Mouse (Mus musculus): ENCODE measurements around the gene Rasip1. TPM values are rescaled to one million over a fixed set of nuclear protein-coding genes. Genes with fewer than 3 reads are reported as not detected.

Rasip1 gene
- polyA plus RNA-seq, 1 experiment from 2014 or later, result 19.6 TPM

- Histone ChIP-seq H3K36me3 (no peaks in the 10 kb centered on the region), H3K9ac (no peak overlapping the region), H3K9me3 (replicated peaks) (no peaks in the 10 kb centered on the region), H3K27ac (no peak overlapping the region), H3K4me3 (no peak overlapping the region), H3K4me2 (no peak overlapping the region), H3K4me1 (replicated peaks) (peaks cover 13% of the 10 kb centered on the region), H3K27me3 (peaks cover 15% of the 10 kb centered on the region)
- 87% methylated on average over 8 of the region's 8 CpGs for WGBS
- ATAC-seq (replicated peaks; ENCODE audit: insufficient number of reproducible peaks, insufficient read depth, low FRiP score, low read depth), result no peak
Measured at GRCm38 (mm10) chr7:45625481-45625880, 1.8 kb upstream of the Rasip1 start.

DNA sequence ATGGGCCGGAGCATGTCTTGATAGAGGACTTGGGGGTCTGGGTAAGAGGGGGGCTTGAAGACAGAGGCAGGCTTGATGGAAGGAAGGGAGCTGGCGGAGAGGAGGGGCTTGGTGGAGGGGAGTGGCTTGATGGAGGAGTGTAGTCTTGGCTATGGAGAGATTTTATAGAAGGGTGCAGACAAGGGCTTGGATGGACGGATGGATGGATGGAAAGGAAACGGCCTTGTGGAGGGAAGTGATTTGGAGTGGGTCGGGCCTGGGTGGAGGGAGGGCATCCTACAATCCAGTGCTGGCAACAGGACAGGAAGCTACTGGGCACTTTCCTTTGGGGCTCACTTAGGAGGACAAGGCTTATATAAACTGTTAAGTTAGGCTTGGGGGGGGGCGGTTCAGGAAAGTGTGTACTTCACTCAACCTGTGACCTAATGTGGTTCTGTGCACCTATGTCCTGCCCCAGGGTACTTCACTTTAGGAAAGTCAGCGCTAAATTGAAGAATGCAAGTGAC, 664 bp upstream of the Rasip1 start:
- H3K9ac ChIP-seq, result no peak overlapping the region
- no peaks in the 10 kb centered on the region for H3K36me3 ChIP-seq
- peak overlapping the region; percentile 16; the same call in 1 of the 2 replicates for H3K4me2 ChIP-seq
- H3K4me3 ChIP-seq, result peak overlapping the region; percentile 66; the same call in 1 of the 2 replicates
- no peak for ATAC-seq (replicated peaks; ENCODE audit: insufficient number of reproducible peaks, insufficient read depth, low FRiP score, low read depth)
- peak overlapping the region; percentile 78 for H3K27ac ChIP-seq
- no peaks in the 10 kb centered on the region for H3K9me3 ChIP-seq (replicated peaks)
- 76% methylated on average over 7 of the region's 7 CpGs for WGBS
- H3K27me3 ChIP-seq, result peaks cover 15% of the 10 kb centered on the region
- H3K4me1 ChIP-seq (replicated peaks), result peaks cover 13% of the 10 kb centered on the region

- Histone ChIP-seq H3K4me2 (peak overlapping the region; percentile 98), H3K27me3 (peaks cover 19% of the 10 kb centered on the region), H3K9ac (peak overlapping the region; percentile 82), H3K27ac (peak overlapping the region; percentile 78), H3K4me3 (peak overlapping the region; percentile 66), H3K36me3 (no peaks in the 10 kb centered on the region), H3K9me3 (replicated peaks) (no peaks in the 10 kb centered on the region), H3K4me1 (replicated peaks) (peaks cover 27% of the 10 kb centered on the region)
- under 1% methylated on average over 105 of the region's 105 CpGs for WGBS
- ATAC-seq (replicated peaks; ENCODE audit: insufficient number of reproducible peaks, insufficient read depth, low FRiP score, low read depth), result peak; percentile 68
Measured at GRCm38 (mm10) chr7:45628364-45629294, 1.3 kb downstream of the Rasip1 start.

DNA sequence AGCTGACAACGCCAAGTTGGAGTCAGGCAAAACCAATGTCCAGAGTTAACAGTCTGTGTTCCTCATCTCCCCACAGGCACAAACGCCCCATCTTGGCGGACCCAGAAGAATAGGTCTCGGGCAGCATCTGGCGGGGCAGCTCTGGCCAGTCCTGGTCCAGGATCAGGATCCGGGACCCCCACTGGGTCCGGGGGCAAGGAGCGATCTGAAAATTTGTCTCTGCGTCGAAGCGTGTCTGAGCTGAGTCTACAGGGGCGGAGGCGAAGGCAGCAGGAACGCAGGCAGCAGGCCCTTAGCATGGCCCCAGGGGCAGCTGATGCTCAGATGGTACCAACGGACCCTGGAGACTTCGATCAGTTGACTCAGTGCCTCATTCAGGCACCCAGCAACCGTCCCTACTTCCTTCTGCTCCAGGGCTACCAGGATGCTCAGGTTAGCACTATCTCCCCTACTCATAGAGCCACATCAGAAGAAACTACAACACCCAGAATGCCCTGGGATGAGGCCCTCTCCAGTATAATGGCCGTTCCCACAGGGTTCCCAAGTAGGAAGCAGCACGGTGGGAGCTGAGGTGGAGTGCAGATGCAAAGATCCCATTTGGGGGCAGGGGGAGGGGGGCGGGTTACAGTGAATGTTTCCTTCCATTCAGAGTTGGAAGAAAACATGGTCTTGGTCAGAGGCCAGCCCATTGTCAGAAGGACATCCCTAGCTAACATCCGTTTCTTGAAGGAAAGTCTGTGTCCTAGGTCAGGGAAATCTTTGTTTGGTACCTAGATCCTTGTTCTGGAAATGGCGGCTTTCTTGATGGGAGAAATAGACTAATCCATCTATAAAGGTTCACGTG, 3.0 kb downstream of the Rasip1 start:
- no peaks in the 10 kb centered on the region for H3K9me3 ChIP-seq (replicated peaks)
- 73% methylated on average over 23 of the region's 23 CpGs for WGBS
- no peak overlapping the region for H3K9ac ChIP-seq
- peak overlapping the region; percentile 66 for H3K4me3 ChIP-seq
- peaks cover 33% of the 10 kb centered on the region for H3K4me1 ChIP-seq (replicated peaks)
- peak overlapping the region; percentile 38 for H3K27ac ChIP-seq
- no peaks in the 10 kb centered on the region for H3K36me3 ChIP-seq
- ATAC-seq (replicated peaks; ENCODE audit: insufficient number of reproducible peaks, insufficient read depth, low FRiP score, low read depth), result no peak
- H3K27me3 ChIP-seq, result peaks cover 19% of the 10 kb centered on the region
- H3K4me2 ChIP-seq, result peak overlapping the region; percentile 98

- WGBS, result 10% methylated on average over 33 of the region's 35 CpGs
- no peaks in the 10 kb centered on the region for H3K9me3 ChIP-seq (replicated peaks)
Measured at GRCm38 (mm10) chr7:45632499-45632898, 5.2 kb downstream of the Rasip1 start.

GRCm38 (mm10) chr7:45634946-45635681, 7.8 kb downstream of the Rasip1 start:
- Histone ChIP-seq H3K4me1 (replicated peaks) (peaks cover 54% of the 10 kb centered on the region), H3K27me3 (0 out of 2 replicates have a peak, but pooled peaks cover 4% of the 10 kb centered on the region), H3K9ac (no peak overlapping the region), H3K4me2 (no peak overlapping the region), H3K4me3 (no peak overlapping the region), H3K9me3 (replicated peaks) (no peaks in the 10 kb centered on the region), H3K27ac (peak overlapping the region; percentile 75), H3K36me3 (peaks cover 8% of the 10 kb centered on the region)
- 74% methylated on average over 11 of the region's 11 CpGs for WGBS
- ATAC-seq (replicated peaks; ENCODE audit: insufficient number of reproducible peaks, insufficient read depth, low FRiP score, low read depth), result no peak

More at GRCm38 (mm10) chr7:45632499-45632898, 5.2 kb downstream of the Rasip1 start:
- peak; percentile 31 for ATAC-seq (replicated peaks; ENCODE audit: insufficient number of reproducible peaks, insufficient read depth, low FRiP score, low read depth)
- H3K4me1 ChIP-seq (replicated peaks), result peaks cover 43% of the 10 kb centered on the region
- H3K4me2 ChIP-seq, result peak overlapping the region; percentile 69
- H3K27me3 ChIP-seq, result peaks cover 11% of the 10 kb centered on the region
- H3K36me3 ChIP-seq, result peaks cover 8% of the 10 kb centered on the region
- peak overlapping the region; percentile 56 for H3K9ac ChIP-seq
- peak overlapping the region; percentile 37 for H3K4me3 ChIP-seq
- H3K27ac ChIP-seq, result peak overlapping the region; percentile 64

- Histone ChIP-seq H3K4me2 (no peak overlapping the region), H3K27me3 (0 out of 2 replicates have a peak, but pooled peaks cover 4% of the 10 kb centered on the region), H3K27ac (peak overlapping the region; percentile 75), H3K9me3 (replicated peaks) (no peaks in the 10 kb centered on the region), H3K9ac (no peak overlapping the region), H3K36me3 (peaks cover 8% of the 10 kb centered on the region), H3K4me1 (replicated peaks) (peaks cover 60% of the 10 kb centered on the region), H3K4me3 (no peak overlapping the region)
- WGBS, result 58% methylated on average over 15 of the region's 15 CpGs
- peak; percentile 32 for ATAC-seq (replicated peaks; ENCODE audit: insufficient number of reproducible peaks, insufficient read depth, low FRiP score, low read depth)
Measured at GRCm38 (mm10) chr7:45635711-45636688, 8.7 kb downstream of the Rasip1 start.

DNA sequence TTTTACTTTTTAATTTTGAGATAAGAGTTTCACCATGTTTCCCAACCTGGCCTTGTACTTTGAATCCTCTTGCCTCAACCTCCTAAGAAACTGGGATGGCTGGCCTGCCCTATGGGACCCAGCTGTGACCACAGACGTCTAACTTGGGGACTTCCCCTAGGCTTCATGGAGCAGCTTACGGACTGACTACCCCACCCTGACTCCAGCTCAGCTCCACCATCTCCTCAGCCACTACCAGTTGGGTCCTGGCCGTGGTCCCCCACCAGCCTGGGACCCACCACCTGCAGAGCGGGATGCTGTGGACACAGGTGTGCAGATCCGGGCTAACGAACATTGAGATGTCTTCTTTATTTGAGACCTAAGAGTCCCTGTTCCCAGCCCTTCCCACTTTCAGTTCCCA, 10.4 kb downstream of the Rasip1 start:
- 92% methylated on average over 6 of the region's 6 CpGs for WGBS

DNA sequence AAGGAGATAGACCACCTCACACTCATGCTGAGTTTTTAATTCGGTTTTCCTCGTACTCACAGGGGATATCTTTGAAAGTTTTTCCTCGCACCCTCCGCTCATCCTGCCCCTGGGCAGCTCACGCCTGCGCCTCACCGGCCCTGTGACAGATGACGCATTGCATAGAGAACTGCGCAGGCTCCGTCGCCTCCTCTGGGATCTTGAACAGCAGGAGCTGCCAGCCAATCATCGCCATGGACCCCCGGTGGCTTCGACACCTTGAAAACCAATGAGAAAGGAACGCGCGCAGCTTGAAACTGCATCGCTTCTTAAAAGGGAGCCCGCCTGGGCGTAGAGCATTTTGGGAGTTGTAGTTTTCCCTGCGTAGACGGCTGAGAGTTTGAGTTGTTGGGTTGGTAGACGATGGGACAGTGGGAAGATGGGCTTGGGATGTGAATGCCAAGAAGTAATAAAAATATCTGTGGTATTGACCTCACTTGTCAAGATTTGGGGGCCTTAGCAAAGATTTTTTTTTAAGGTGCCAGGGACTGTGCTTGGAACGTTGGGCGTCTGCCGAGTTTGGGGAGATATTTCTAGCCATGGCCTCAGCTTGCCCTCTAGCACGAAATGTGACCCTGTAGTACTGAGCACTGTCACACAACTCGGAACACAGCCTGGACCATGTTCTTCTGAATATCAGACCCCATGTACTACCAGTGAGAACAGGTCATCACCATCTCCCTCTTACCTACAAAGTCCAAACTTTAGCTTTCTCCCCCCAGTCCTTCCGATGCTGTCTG, 11.5 kb downstream of the Rasip1 start:
- peak; percentile 69 for ATAC-seq (replicated peaks; ENCODE audit: insufficient number of reproducible peaks, insufficient read depth, low FRiP score, low read depth)
- peaks cover 8% of the 10 kb centered on the region for H3K36me3 ChIP-seq
- no peaks in the 10 kb centered on the region for H3K9me3 ChIP-seq (replicated peaks)
- no peaks in the 10 kb centered on the region for H3K27me3 ChIP-seq
- WGBS, result 27% methylated on average over 29 of the region's 29 CpGs
- no peak overlapping the region for H3K9ac ChIP-seq
- H3K27ac ChIP-seq, result no peak overlapping the region
- peaks cover 71% of the 10 kb centered on the region for H3K4me1 ChIP-seq (replicated peaks)
- peak overlapping the region; percentile 18 for H3K4me3 ChIP-seq
- peak overlapping the region; percentile 50 for H3K4me2 ChIP-seq

More for the DNA sequence above, 10.4 kb downstream of the Rasip1 start:
- H3K9ac ChIP-seq, result no peak overlapping the region
- peaks cover 8% of the 10 kb centered on the region for H3K36me3 ChIP-seq
- H3K27me3 ChIP-seq, result no peaks in the 10 kb centered on the region
- H3K4me2 ChIP-seq, result no peak overlapping the region; the same call in 1 of the 2 replicates
- no peak overlapping the region for H3K4me3 ChIP-seq
- no peaks in the 10 kb centered on the region for H3K9me3 ChIP-seq (replicated peaks)
- peaks cover 70% of the 10 kb centered on the region for H3K4me1 ChIP-seq (replicated peaks)
- H3K27ac ChIP-seq, result no peak overlapping the region
- ATAC-seq (replicated peaks; ENCODE audit: insufficient number of reproducible peaks, insufficient read depth, low FRiP score, low read depth), result no peak
